Mouse (Mus musculus) urinary bladder, postnatal 14 days (tissue): ENCODE measurements around the gene Olfr632.
"Not testable (repeated sequence)": the region's sequence is repeated elsewhere in the genome, so short reads cannot be mapped to it uniquely, and the experiment has no call there.

Experiments
- DNase-seq: peaks from one replicate; pipeline ENCODE4 v3.0.0; 2021; ENCODE audit warnings: low spot score

Gene Olfr632

GRCm38 (mm10) chr7:103934264-103934663 lies at the start of gene Olfr632:
TSS of gene Olfr632 (plus strand) at chr7:103934347.
- no peak for DNase-seq

GRCm38 (mm10) chr7:103886152-103886551 lies 48.0 kb upstream of the Olfr632 start, which contains the start of gene Olfr66:
TSS of gene Olfr66 (minus strand) at chr7:103886252.
- no peak for DNase-seq

GRCm38 (mm10) chr7:103894385-103894784 lies 39.8 kb upstream of the Olfr632 start, which contains the start of gene Olfr64:
TSS of gene Olfr64 (minus strand) at chr7:103894485.
- no peak for DNase-seq

GRCm38 (mm10) chr7:103903187-103903586 lies 31.0 kb upstream of the Olfr632 start, which contains the start of gene Olfr65:
TSS of gene Olfr65 (plus strand) at chr7:103903487.
- DNase-seq = no peak

- no peak for DNase-seq
Measured at GRCm38 (mm10) chr7:103910047-103910446, 24.1 kb upstream of the Olfr632 start.

GRCm38 (mm10) chr7:103912969-103913511 lies 21.1 kb upstream of the Olfr632 start:
- DNase-seq = no peak

- no peak for DNase-seq
Measured at GRCm38 (mm10) chr7:103915338-103915737, 18.8 kb upstream of the Olfr632 start.

- no peak for DNase-seq
Measured at GRCm38 (mm10) chr7:103928525-103928924, 5.6 kb upstream of the Olfr632 start, which contains the start of gene Olfr631. TSS of gene Olfr631 (plus strand) at chr7:103928825.

GRCm38 (mm10) chr7:103942730-103943129 lies 8.6 kb downstream of the Olfr632 start:
- peak; percentile 15 for DNase-seq

GRCm38 (mm10) chr7:103944137-103944536 lies 10.0 kb downstream of the Olfr632 start, which contains the start of gene Olfr633:
TSS of gene Olfr633 (plus strand) at chr7:103944437.
- DNase-seq = no peak

GRCm38 (mm10) chr7:103966873-103967272 lies 32.7 kb downstream of the Olfr632 start:
- not testable (repeated sequence) for DNase-seq

- DNase-seq = no peak
Measured at GRCm38 (mm10) chr7:103970852-103971251, 36.7 kb downstream of the Olfr632 start, which contains the start of gene Olfr635. TSS of gene Olfr635 (plus strand) at chr7:103971152.

GRCm38 (mm10) chr7:103971782-103972181 lies 37.6 kb downstream of the Olfr632 start:
- DNase-seq = no peak
